Mouse (Mus musculus) CH12.LX (cell line): ENCODE results near the gene Bhlhe41.
A peak's percentile ranks its signal among the peaks of the same experiment; 100 is the strongest.

Source experiments
- CTCF ChIP-seq, 2 experiments: IDR thresholded peaks in 1 of 2; conservative IDR thresholded peaks in 1 of 2; 2 replicates each; pipeline ENCODE4 v1.5.1; 2011 to 2012; ENCODE audit warnings: low read depth in 2 of 2, low read length in 2 of 2, improper control_type of control experiment in 1 of 2, inconsistent platforms in 1 of 2, mild to moderate bottlenecking in 1 of 2, moderate library complexity in 1 of 2
- E2F4 ChIP-seq: IDR thresholded peaks from 2 replicates; pipeline ENCODE4 v1.6.1; 2011; ENCODE audit warnings: low read depth, low read length, improper control_type of control experiment; ENCODE audit not compliant: insufficient replicate concordance
- ELF1 ChIP-seq: IDR thresholded peaks from 2 replicates; pipeline ENCODE4 v1.6.1; 2014; ENCODE audit warnings: low read depth, mild to moderate bottlenecking, inconsistent platforms, low read length, improper control_type of control experiment
- EP300 ChIP-seq: IDR thresholded peaks from 2 replicates; pipeline ENCODE4 v1.6.1; 2011; ENCODE audit warnings: low read length, improper control_type of control experiment
- GABPA ChIP-seq: IDR thresholded peaks from 2 replicates; pipeline ENCODE4 v1.6.1; 2012; ENCODE audit warnings: low read depth, low read length, improper control_type of control experiment, inconsistent platforms; ENCODE audit not compliant: insufficient replicate concordance
- IRF4 ChIP-seq: IDR thresholded peaks from 2 replicates; pipeline ENCODE4 v1.6.1; 2014; ENCODE audit warnings: low read depth, mild to moderate bottlenecking, inconsistent platforms, low read length, improper control_type of control experiment
- MYC ChIP-seq: IDR thresholded peaks from 2 replicates; pipeline ENCODE4 v1.6.1; 2011; ENCODE audit warnings: low read depth, mild to moderate bottlenecking, improper control_type of control experiment, low read length
- POLR2A ChIP-seq: IDR thresholded peaks from 2 replicates; pipeline ENCODE4 v1.6.1; 2011; ENCODE audit warnings: low read depth, mild to moderate bottlenecking, improper control_type of control experiment, low read length
- USF2 ChIP-seq: conservative IDR thresholded peaks from 2 replicates; pipeline ENCODE4 v1.6.1; 2011; ENCODE audit warnings: low read depth, low read length, improper control_type of control experiment
- ZC3H11A ChIP-seq: IDR thresholded peaks from 2 replicates; pipeline ENCODE4 v1.6.1; 2012; ENCODE audit warnings: low read depth, mild to moderate bottlenecking, inconsistent platforms, low read length, improper control_type of control experiment

GRCm38 (mm10) chr6:145860350-145860749 lies 5.0 kb downstream of the Bhlhe41 start:
- TF ChIP-seq IRF4 (peak; percentile 66; the same call in 1 of the 2 replicates), ZC3H11A (peak; percentile 39), POLR2A (peak; percentile 69; the same call in 1 of the 2 replicates), ELF1 (peak; percentile 85), MYC (peak; percentile 87), CTCF (conservative IDR thresholded peaks at IDR 0.05 in 1 of 2, IDR thresholded peaks at IDR 0.05 in 1 of 2; ENCODE audit: low read depth in 2 of 2, low read length in 2 of 2) (peak in 1 of 2 experiments; percentile 82; a peak in 2 of 4 replicates), EP300 (no peak; the same call in 1 of the 2 replicates), E2F4 (no peak), USF2 (no peak; the same call in 1 of the 2 replicates), GABPA (no peak)
